Mouse (Mus musculus): Measurements from ENCODE around the gene Gng3.

DNA sequence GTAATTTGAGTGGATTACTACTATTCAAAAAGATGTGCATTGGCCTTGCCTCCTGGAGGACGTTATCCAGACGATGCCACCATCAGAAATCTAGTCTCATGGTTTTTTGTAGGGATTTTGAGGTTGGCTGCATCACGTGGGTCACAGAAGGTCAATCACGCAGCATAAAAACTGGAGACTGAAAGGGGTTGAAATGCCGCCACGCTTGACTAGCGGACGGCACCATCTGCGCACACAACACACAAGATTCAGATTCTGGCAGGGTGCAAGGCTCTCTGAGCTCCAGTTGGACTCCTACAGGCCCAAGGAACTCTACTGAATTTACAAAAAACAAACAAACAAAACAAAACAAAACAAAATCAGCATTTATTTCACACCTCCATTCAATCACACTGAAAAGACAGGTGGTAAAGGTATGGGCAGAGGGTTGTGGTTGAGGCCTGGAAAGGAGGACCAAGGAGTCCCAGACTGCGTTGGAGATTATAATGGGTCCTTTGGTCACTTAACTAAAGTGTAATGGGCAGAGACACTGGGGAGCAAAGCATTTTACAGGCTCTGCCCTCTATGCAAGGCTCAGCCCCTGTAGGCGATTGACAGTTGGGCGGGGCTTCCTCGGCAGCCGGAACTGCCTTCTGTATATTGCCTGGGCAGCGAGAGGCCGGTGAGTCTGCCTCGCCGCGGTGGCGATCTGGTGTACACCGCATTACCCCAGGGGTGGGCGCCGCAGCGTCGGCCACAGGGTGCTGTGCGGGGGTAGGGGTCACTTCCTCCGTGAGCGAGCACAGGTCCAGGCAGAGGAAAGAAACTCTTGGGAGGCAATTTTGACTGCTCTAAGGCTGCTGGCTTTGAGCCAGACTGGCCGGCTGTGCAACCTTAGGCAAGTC lies 1.2 kb upstream of the Gng3 start:
- TF ChIP-seq FLI1 (IDR thresholded peaks at IDR 0.05; ENCODE audit: low read length) = no peak
- no peak for TF ChIP-seq GATA1 (IDR thresholded peaks at IDR 0.05; ENCODE audit: borderline replicate concordance, low read length)
